Mouse (Mus musculus) embryonic facial prominence, embryonic 11.5 days (tissue): Measurements from ENCODE around the gene Foxf1. TPM values are rescaled to one million over a fixed set of nuclear protein-coding genes. Genes with fewer than 3 reads are reported as not detected.

ENCODE experiments used
- ATAC-seq: fragments of 200-750 bp; cut with Nextera tagmentation; replicated peaks from 2 replicates; pipeline ENCODE4 v1.8.0; 2017; ENCODE audit warnings: low read depth; ENCODE audit not compliant: insufficient number of reproducible peaks, low FRiP score, low TSS enrichment
- DNase-seq: peaks from one replicate; pipeline ENCODE4 v3.0.0-alpha.2; 2015; ENCODE audit warnings: low spot score
- H3K27ac ChIP-seq: fragments of 300-500 bp; sonication (generic); replicated peaks from 2 replicates; pipeline ENCODE4 v1.5.1; 2014; ENCODE audit warnings: mild to moderate bottlenecking, low read depth, low read length, control low read depth
- H3K27me3 ChIP-seq: fragments of 300-500 bp; sonication (generic); 2 replicates; pipeline ENCODE4 v1.6.1; 2014; ENCODE audit warnings: mild to moderate bottlenecking, low read length, moderate library complexity, mixed read lengths; ENCODE audit not compliant: control insufficient read depth, insufficient read depth
- H3K36me3 ChIP-seq: fragments of 300-500 bp; sonication (generic); replicated peaks from 2 replicates; pipeline ENCODE4 v1.6.1; 2014; ENCODE audit warnings: low read depth, mild to moderate bottlenecking, low read length, moderate library complexity, mixed read lengths; ENCODE audit not compliant: control insufficient read depth, insufficient read depth
- H3K4me1 ChIP-seq: fragments of 300-500 bp; sonication (generic); 2 replicates; pipeline ENCODE4 v1.6.1; 2014; ENCODE audit warnings: low read length, mixed read lengths; ENCODE audit not compliant: control insufficient read depth, insufficient read depth
- H3K4me2 ChIP-seq: fragments of 300-500 bp; sonication (generic); 2 replicates; pipeline ENCODE4 v1.6.1; 2014; ENCODE audit warnings: low read depth, mild to moderate bottlenecking, control low read depth, low read length, moderate library complexity
- H3K4me3 ChIP-seq: fragments of 300-500 bp; sonication (generic); 2 replicates; pipeline ENCODE4 v1.5.1; 2014; ENCODE audit warnings: low read depth, low read length, control low read depth
- H3K9ac ChIP-seq: fragments of 300-500 bp; sonication (generic); replicated peaks from 2 replicates; pipeline ENCODE4 v1.6.1; 2014; ENCODE audit warnings: mild to moderate bottlenecking, control low read depth, low read length
- H3K9me3 ChIP-seq: fragments of 300-500 bp; sonication (generic); replicated peaks from 2 replicates; pipeline ENCODE4 v1.6.1; 2016; ENCODE audit warnings: mild to moderate bottlenecking, low read length, inconsistent platforms, mixed read lengths; ENCODE audit not compliant: control insufficient read depth
- WGBS: fragments of 180-500 bp; shearing (Covaris S2); extraction: QIAGEN DNeasy Blood & Tissue Kit; methylation state at CpG from one replicate; pipeline ENCODE4 v1.1.7; 2014; 5-methylcytosine and 5-hydroxymethylcytosine counted together
- polyA plus RNA-seq: library from polyadenylated mRNA; unstranded; fragments of >200 nt; fragmentation: Nextera tagmentation; extraction: Ambion mirVana; gene quantifications from 2 replicates; pipeline ENCODE4 v1.2.1, GENCODE M21; 2014

The Foxf1 gene
- polyA plus RNA-seq, 1 experiment from 2014 or later, result 19.6 TPM

GRCm38 (mm10) chr8:121089631-121090380, 5.6 kb downstream of the Foxf1 start:
- Histone ChIP-seq H3K27ac (no peak overlapping the region), H3K4me3 (peak overlapping the region; percentile 22; the same call in 1 of the 2 replicates), H3K27me3 (peaks cover 67% of the 10 kb centered on the region), H3K9me3 (no peaks in the 10 kb centered on the region), H3K36me3 (no peaks in the 10 kb centered on the region), H3K9ac (peak overlapping the region; percentile 48), H3K4me2 (peak overlapping the region; percentile 27; the same call in 1 of the 2 replicates), H3K4me1 (peaks cover 8% of the 10 kb centered on the region)
- DNase-seq, result peak; percentile 19
- 4% methylated on average over 32 of the region's 32 CpGs for WGBS
- ATAC-seq, result no peak

GRCm38 (mm10) chr8:121090716-121091115, 6.5 kb downstream of the Foxf1 start:
- Histone ChIP-seq H3K27ac (no peak overlapping the region), H3K4me2 (no peak overlapping the region), H3K36me3 (no peaks in the 10 kb centered on the region), H3K4me3 (no peak overlapping the region), H3K4me1 (peaks cover 8% of the 10 kb centered on the region), H3K9ac (no peak overlapping the region), H3K27me3 (peaks cover 58% of the 10 kb centered on the region), H3K9me3 (no peaks in the 10 kb centered on the region)
- WGBS, result 7% methylated on average over 1 of the region's 1 CpGs
- peak; percentile 41 for DNase-seq
- no peak for ATAC-seq

GRCm38 (mm10) chr8:121092141-121092540, 8.0 kb downstream of the Foxf1 start:
- 31% methylated on average over 6 of the region's 6 CpGs for WGBS
- Histone ChIP-seq H3K27me3 (peaks cover 45% of the 10 kb centered on the region), H3K4me2 (no peak overlapping the region), H3K36me3 (no peaks in the 10 kb centered on the region), H3K4me1 (peaks cover 8% of the 10 kb centered on the region), H3K9me3 (no peaks in the 10 kb centered on the region), H3K27ac (no peak overlapping the region), H3K9ac (no peak overlapping the region), H3K4me3 (no peak overlapping the region)
- DNase-seq (no peak), ATAC-seq (no peak; the same call in 1 of the 2 replicates)

GRCm38 (mm10) chr8:121092627-121093026, 8.4 kb downstream of the Foxf1 start:
- no peak overlapping the region for H3K9ac ChIP-seq
- H3K36me3 ChIP-seq, result no peaks in the 10 kb centered on the region
- no peak overlapping the region for H3K4me3 ChIP-seq
- H3K4me2 ChIP-seq, result no peak overlapping the region
- peaks cover 41% of the 10 kb centered on the region for H3K27me3 ChIP-seq
- peaks cover 8% of the 10 kb centered on the region for H3K4me1 ChIP-seq
- no peak overlapping the region for H3K27ac ChIP-seq
- WGBS, result 5% methylated on average over 16 of the region's 16 CpGs
- peak; percentile 58; the same call in 1 of the 2 replicates for ATAC-seq
- DNase-seq, result peak; percentile 95
- H3K9me3 ChIP-seq, result no peaks in the 10 kb centered on the region

- Histone ChIP-seq H3K4me2 (no peak overlapping the region), H3K27me3 (peaks cover 40% of the 10 kb centered on the region), H3K9ac (no peak overlapping the region), H3K4me1 (peaks cover 8% of the 10 kb centered on the region), H3K4me3 (no peak overlapping the region), H3K9me3 (no peaks in the 10 kb centered on the region), H3K27ac (no peak overlapping the region), H3K36me3 (no peaks in the 10 kb centered on the region)
- DNase-seq, result no peak
- ATAC-seq, result no peak
- 65% methylated on average over 6 of the region's 6 CpGs for WGBS
These were observed 9.3 kb downstream of the Foxf1 start for GRCm38 (mm10) chr8:121093496-121093895.

- Histone ChIP-seq H3K36me3 (peaks cover 6% of the 10 kb centered on the region), H3K9me3 (no peaks in the 10 kb centered on the region), H3K27ac (no peak overlapping the region), H3K27me3 (no peaks in the 10 kb centered on the region), H3K9ac (no peak overlapping the region), H3K4me2 (no peak overlapping the region), H3K4me3 (no peak overlapping the region), H3K4me1 (0 out of 2 replicates have a peak, but pooled peaks cover 3% of the 10 kb centered on the region)
- WGBS, result 52% methylated on average over 17 of the region's 17 CpGs
- no peak for ATAC-seq
- peak; percentile 91 for DNase-seq
These were observed 20.0 kb downstream of the Foxf1 start for GRCm38 (mm10) chr8:121104049-121104818.

GRCm38 (mm10) chr8:121107668-121108656, 23.8 kb downstream of the Foxf1 start, which contains the start of gene Mthfsd:
Gene Mthfsd (minus strand): TSS chr8:121108392.
- Histone ChIP-seq H3K27ac (no peak within 1 kb of the TSS; the same call in 1 of the 2 replicates), H3K36me3 (no peaks in the 10 kb centered on the region; the same call in 1 of the 2 replicates), H3K4me1 (0 out of 2 replicates have a peak, but pooled peaks cover 3% of the 10 kb centered on the region), H3K4me2 (peak within 1 kb of the TSS; percentile 69), H3K9ac (peak within 1 kb of the TSS; percentile 84), H3K4me3 (peak within 1 kb of the TSS; percentile 82), H3K27me3 (no peaks in the 10 kb centered on the region), H3K9me3 (no peaks in the 10 kb centered on the region)
- peak; percentile 83 for ATAC-seq
- 1% methylated on average over 74 of the region's 75 CpGs for WGBS
- peak; percentile 99 for DNase-seq
